Mouse (Mus musculus): ENCODE results near the gene Gm2035. TPM values are rescaled to one million over a fixed set of nuclear protein-coding genes. Genes with fewer than 3 reads are reported as not detected.

Gene Gm2035
- not detected for polyA plus RNA-seq (2017; shearing (Covaris generic))

GRCm38 (mm10) chr12:87919721-87920120 is at the start of gene Gm2035:
Gene Gm2035, minus strand, starts transcription at chr12:87919857.

GRCm38 (mm10) chr12:87953780-87954179 is 34.1 kb upstream of the Gm2035 start, which contains the start of gene Gm2042:
Gene Gm2042, plus strand, starts transcription at chr12:87954080.

DNA sequence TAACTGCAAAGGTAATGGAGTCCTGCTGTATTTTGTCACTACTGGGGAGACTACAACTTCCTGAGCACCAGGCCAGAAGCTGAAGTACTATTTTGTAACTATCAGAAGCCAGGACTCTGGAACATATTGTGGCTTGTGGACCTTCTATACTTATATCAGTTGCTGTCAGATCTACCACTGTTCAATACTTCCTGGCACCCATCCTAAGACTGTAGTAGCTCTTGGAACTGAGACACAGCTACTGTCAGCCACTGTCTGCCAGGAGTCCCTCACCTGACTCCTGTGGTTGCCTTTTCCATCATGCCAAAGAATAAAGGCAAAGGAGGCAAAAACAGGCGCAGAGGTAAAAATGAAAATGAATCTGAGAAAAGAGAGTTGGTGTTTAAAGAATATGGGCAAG is 24.6 kb downstream of the Gm2035 start, which contains the start of gene Gm2022:
Gm2022 (plus strand) TSS at position 301 of the 400 bp plus-strand sequence.

GRCm38 (mm10) chr12:87873772-87874171 is 45.9 kb downstream of the Gm2035 start, which contains the start of gene Gm2016:
Gene Gm2016, plus strand, starts transcription at chr12:87874072.

Other genes starting within 250 kb of the Gm2035 start
- under 1 TPM; 0.08 to 0.39 TPM for gene Gm21319, start 144.1 kb downstream of the Gm2035 start, polyA plus RNA-seq (2017; shearing (Covaris generic))
- gene Gm21936, start 124.3 kb downstream of the Gm2035 start, polyA plus RNA-seq (2017; shearing (Covaris generic)): not detected
- gene BB287469, start 103.3 kb downstream of the Gm2035 start, polyA plus RNA-seq (2017; shearing (Covaris generic)): 1 to 10 TPM in 1 of 2 experiments, not detected in 1; 1.4 TPM
- under 1 TPM in 1 of 2 experiments, not detected in 1; 0.99 TPM for gene Gm2001, start 77.5 kb downstream of the Gm2035 start, polyA plus RNA-seq (2017; shearing (Covaris generic))
- gene Gm2016, start 45.8 kb downstream of the Gm2035 start, polyA plus RNA-seq (2017; shearing (Covaris generic)): under 1 TPM; 0.13 to 0.22 TPM
- gene Gm2022, start 24.5 kb downstream of the Gm2035 start, polyA plus RNA-seq (2017; shearing (Covaris generic)): not detected
- 1 to 10 TPM in 1 of 2 experiments, not detected in 1; 2.1 TPM for gene Gm2042, start 34.2 kb upstream of the Gm2035 start, polyA plus RNA-seq (2017; shearing (Covaris generic))
- not detected for gene Gm2075, start 92.0 kb upstream of the Gm2035 start, polyA plus RNA-seq (2017; shearing (Covaris generic))
- not detected for gene Gm6803, start 98.9 kb upstream of the Gm2035 start, polyA plus RNA-seq (2017; shearing (Covaris generic))
- gene Gm2056, start 107.1 kb upstream of the Gm2035 start, polyA plus RNA-seq (2017; shearing (Covaris generic)): not detected
- gene Gm16368, start 163.8 kb upstream of the Gm2035 start, polyA plus RNA-seq (2017; shearing (Covaris generic)): not detected